Mouse (Mus musculus): ENCODE measurements at regions not wholly inside any gene's neighbourhood (a gene's known extent, or its start where the extent isn't known, plus 50 kb on each side); places are given as distances from the start of the nearest gene placed in this dataset.
"Not testable (repeated sequence)": the region's sequence is repeated elsewhere in the genome, so short reads cannot be mapped to it uniquely, and the experiment has no call there.

DNA sequence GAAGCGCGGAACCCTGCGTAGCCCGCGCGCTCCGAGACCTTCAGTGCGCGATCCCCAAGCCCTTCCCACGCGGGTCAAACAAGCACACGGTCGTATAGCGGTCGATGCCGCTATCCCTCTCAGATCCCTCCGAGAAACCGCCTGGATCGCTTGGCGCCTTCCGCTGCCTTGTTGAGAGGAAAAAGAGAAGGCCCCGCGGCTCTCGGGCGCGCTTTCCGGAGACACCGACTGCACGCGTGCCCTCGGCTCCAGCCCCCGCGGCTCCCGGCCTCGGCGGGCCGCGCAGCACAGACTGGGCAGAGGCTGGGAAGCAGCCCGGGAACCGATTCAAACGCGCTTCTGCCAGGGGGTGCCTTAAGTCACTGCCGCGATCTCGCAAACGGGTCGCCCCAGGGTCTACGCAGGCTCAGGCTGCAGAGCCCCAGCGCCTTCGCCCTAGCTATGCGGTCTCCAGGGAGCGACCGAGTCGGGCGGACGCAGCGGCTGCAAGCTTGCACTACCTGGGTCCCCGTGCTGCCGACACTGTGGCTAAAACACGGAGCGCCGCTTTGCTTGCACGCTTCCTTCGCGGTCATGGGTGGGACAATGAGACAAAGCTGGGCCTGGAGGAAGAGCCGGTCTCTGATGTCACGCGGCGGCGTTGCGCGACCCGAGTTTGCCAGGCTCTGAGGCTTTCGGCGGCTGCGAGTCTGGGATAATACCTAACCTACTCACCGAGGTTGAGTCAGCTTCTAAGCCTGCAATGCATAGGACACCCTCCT, 87.3 kb downstream of the Crisp4 start:
- peak; percentile 22 for DNase-seq (ENCODE audit: low read depth, low spot score)

DNA sequence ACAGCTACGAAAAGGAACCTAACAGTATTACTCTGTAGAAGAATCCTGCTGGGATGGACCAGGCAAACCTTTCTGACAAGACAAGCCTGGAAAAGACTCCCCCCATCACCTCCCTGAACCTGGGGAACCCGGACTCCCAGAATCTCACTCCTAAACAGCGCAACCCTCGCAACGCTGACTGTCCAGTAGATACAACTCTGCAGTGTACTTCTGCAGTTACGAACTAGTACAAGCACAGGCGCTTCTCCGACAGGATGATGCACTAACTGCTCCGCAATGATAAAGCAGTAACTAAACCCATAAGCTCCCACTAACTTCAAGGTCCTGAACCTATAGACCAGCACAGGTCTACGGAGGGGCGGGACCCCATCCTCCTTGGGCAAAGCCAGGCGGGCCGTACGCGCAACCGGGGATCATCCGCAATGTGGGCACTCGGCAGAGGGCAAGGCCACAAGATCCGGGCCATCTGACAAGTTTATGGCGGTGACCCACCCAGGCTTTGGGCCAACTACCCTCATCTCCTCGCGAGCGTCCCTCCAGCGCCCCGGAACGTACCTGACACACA, 88.0 kb downstream of the Crisp4 start:
- DNase-seq (ENCODE audit: low read depth, low spot score): peak; percentile 14

DNA sequence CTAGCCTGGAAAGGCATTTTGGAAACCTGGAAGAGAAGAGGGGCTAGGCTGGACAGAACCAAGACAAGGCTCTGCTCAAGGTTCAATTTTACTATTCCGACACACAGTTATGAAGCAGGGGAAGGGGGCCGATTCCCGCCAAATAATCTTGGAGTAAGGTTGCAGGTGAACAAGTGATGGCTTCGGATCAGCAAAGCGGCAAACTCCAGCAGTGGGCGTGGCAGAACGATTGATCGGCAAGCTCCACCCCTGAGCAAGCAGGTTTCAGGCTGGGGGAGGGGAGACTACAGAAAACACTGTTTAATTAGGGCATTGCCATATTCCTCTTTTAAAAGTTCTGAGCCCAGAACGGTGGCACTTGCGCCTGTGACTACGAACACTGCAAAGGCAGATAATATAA, 88.7 kb downstream of the Crisp4 start:
- DNase-seq (ENCODE audit: low read depth, low spot score): not testable (repeated sequence)

DNA sequence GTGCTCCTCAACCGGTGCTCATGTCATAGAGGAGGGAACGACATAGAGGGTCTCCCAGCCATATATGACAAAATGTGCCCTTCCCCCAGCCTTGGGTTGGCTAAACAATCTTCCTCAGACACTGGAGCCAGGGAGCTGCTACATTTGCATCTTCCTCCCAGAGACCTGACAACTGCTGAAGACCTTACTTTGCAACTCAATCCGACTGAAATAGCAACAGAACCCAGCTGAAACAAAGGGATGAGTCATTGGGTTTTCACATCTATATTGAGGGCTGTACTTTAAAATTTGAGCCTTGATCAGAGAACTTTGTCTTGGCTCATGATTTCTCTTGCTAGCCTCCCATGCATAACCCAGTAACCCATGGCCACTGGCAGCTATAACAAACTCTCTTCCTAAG, 115.5 kb downstream of the Crisp4 start:
- DNase-seq (ENCODE audit: low read depth, low spot score): no peak

DNA sequence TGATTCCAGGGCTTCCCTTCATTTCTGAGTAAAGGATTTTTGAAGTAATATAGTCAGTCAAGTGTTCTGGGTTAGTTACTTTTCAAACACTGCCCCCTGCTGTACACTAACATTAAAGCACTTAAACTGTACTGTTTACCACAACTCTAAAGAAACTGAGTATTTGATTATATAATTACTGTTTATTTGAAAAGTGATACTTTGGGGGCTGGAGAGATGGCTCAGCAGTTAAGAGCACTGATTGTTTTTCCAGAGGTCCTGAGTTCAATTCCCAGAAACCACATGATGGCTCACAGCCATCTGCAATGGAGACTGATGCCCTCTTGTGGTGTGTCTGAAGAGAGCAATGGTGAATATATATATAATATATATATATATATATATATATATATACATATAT, 132.8 kb downstream of the Crisp4 start:
- DNase-seq (ENCODE audit: low read depth, low spot score): not testable (repeated sequence)

DNA sequence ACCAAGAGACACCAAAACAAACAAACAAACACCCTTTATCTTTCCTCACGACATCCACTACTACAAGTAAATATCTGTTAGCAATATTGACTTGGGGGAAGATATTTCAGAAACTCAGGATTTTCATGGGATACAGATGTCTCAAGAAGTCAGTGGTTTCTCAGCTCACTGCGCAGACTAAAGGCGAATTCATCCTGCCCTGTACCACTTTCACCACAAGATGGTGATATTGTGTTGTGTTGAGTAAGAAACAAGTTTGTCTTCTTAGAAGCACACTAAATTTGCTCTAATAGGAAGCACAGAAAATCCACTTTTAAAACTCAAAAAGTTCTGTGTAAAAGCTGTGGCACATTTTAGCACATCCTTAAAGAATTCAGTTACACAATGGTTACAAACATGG, 165.1 kb downstream of the Crisp4 start:
- DNase-seq (ENCODE audit: low read depth, low spot score): peak; percentile 49

DNA sequence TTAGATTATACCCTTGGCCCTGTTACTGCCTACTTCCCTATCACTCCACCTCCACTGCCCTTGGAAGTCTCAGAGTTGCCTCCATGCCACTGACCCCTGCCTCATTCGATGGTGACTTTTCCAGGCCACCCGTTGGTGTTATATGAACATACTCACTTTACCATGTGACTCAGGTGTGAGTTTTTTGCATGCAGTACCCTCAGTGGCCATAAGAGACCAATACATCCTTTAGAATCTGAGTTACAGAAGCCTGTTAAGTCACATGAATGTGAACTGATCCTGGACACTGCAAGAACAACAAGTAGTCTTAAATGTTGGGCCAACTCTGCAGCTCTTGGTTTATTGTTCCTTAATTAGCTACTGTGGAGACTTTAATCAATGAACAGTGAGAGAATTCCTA, 167.6 kb downstream of the Crisp4 start:
- no peak for DNase-seq (ENCODE audit: low read depth, low spot score)

DNA sequence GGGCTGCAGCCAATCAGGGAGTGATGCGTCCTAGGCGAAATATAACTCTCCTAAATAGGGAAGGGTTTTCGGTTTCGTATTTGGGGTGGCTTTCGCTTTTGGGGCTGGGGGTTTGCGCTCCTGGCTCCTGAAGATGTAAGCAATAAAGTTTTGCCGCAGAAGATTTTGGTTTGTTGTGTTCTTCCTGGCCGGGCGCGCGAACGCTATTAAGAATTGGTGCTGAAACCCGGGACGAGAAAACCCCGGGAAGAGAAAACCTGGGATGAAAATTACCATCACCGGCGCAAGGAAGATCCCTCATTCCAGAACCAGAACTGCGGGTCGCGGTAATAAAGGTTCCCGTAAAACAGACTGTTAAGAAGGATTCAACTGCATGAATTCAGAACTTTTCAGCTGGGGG, 188.8 kb downstream of the Crisp4 start:
- not testable (repeated sequence) for DNase-seq (ENCODE audit: low read depth, low spot score)

DNA sequence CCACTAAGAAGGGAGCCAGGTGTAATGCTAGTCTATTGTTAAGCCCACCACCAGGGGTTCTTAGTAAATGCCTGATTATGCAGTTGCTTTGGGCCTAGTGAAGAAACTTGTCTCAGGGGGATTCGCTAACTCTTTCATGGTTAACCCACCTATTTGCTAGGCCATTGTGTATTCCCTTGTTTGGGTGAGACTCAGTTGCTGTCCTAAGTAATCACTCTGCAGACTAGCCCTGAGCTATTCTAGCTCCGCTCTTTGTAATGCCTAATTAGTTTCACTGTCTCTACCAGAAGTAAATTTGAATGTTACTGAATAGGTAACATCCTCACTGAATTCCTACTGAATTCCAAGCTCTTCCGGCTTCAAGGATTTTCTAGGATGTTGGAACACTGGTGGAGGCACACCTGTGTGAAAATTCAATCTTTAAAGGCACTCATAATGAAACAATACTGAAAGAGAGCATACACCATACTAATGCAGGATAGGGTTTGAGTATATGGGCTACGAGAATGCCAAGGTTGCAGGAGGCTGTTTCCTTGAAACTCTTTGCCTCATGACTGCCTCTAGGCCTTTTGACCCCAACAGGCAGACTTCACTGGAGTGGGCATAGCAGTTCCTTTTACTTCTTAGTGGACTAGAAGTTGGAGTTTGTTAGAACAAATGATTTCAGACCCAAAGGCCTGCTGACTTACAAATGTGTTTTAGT, 213.4 kb downstream of the Crisp4 start:
- DNase-seq (ENCODE audit: low read depth, low spot score): not testable (repeated sequence)

All from brain, embryonic 18.5 days (tissue).